Mouse (Mus musculus) lung, adult 18-20 months (tissue): ENCODE data around the gene Gm12569.

Experiments
- DNase-seq, 2 experiments: peaks; one replicate each; pipeline ENCODE4 v3.0.0; 2022; ENCODE audit warnings: mixed read lengths in 2 of 2

The Gm12569 gene

GRCm38 (mm10) chr11:51220308-51220707 lies at the start of gene Gm12569:
Gene Gm12569, plus strand, starts transcription at chr11:51220473.
- no peak for DNase-seq

GRCm38 (mm10) chr11:51202726-51203125 lies 17.5 kb upstream of the Gm12569 start:
- no peak for DNase-seq

- DNase-seq: no peak
Measured at GRCm38 (mm10) chr11:51207758-51208157, 12.5 kb upstream of the Gm12569 start.

- DNase-seq: no peak
Measured at GRCm38 (mm10) chr11:51211426-51211825, 8.8 kb upstream of the Gm12569 start.

GRCm38 (mm10) chr11:51214021-51214420 lies 6.3 kb upstream of the Gm12569 start:
- DNase-seq: no peak

GRCm38 (mm10) chr11:51219396-51219980 lies 785 bp upstream of the Gm12569 start:
- no peak for DNase-seq

- DNase-seq: no peak
Measured at GRCm38 (mm10) chr11:51227104-51227503, 6.8 kb downstream of the Gm12569 start.

GRCm38 (mm10) chr11:51234626-51235025 lies 14.4 kb downstream of the Gm12569 start:
- no peak for DNase-seq

GRCm38 (mm10) chr11:51242897-51243296 lies 22.6 kb downstream of the Gm12569 start:
- DNase-seq: no peak

GRCm38 (mm10) chr11:51257006-51257405 lies 36.7 kb downstream of the Gm12569 start:
- DNase-seq: no peak

GRCm38 (mm10) chr11:51261680-51262219 lies 41.5 kb downstream of the Gm12569 start, which contains the start of gene Clk4:
Gene Clk4, plus strand, starts transcription at chr11:51261730.
- DNase-seq: no peak

GRCm38 (mm10) chr11:51262342-51263285 lies 42.3 kb downstream of the Gm12569 start, which contains the start of gene BC049762:
Gene BC049762, minus strand, starts transcription at chr11:51263046.
- DNase-seq: peak; percentile 99

GRCm38 (mm10) chr11:51263286-51263831 lies 43.1 kb downstream of the Gm12569 start:
- DNase-seq: peak; percentile 59 to 71

GRCm38 (mm10) chr11:51264352-51264751 lies 44.1 kb downstream of the Gm12569 start:
- DNase-seq: peak; percentile 65 to 83

- peak in 1 of 2 experiments; percentile 19 for DNase-seq
Measured at GRCm38 (mm10) chr11:51265326-51265725, 45.1 kb downstream of the Gm12569 start.

GRCm38 (mm10) chr11:51274418-51274817 lies 54.1 kb downstream of the Gm12569 start:
- no peak for DNase-seq
